Mouse (Mus musculus) erythroblast, embryonic 14.5 days (primary cell): ENCODE measurements around the gene Fasn.

Experiments used
- GATA1 ChIP-seq: IDR thresholded peaks from 2 replicates; pipeline ENCODE4 v1.6.1; 2012; ENCODE audit warnings: low read length, inconsistent platforms, mixed read lengths
- TAL1 ChIP-seq: IDR thresholded peaks from 3 replicates; pipeline ENCODE4 v1.6.1; 2012; ENCODE audit warnings: low read length, inconsistent platforms, mixed read lengths

GRCm38 (mm10) chr11:120851132-120851531, 26.8 kb upstream of the Fasn start:
- TF ChIP-seq TAL1 (no peak), GATA1 (no peak)
